Mouse (Mus musculus) kidney, postnatal 10 days (tissue): Measurements from ENCODE around the gene Tmem165.

ENCODE experiments used
- DNase-seq: peaks from one replicate; pipeline ENCODE4 v3.0.0; 2021; ENCODE audit warnings: mixed read lengths

Gene Tmem165

DNA sequence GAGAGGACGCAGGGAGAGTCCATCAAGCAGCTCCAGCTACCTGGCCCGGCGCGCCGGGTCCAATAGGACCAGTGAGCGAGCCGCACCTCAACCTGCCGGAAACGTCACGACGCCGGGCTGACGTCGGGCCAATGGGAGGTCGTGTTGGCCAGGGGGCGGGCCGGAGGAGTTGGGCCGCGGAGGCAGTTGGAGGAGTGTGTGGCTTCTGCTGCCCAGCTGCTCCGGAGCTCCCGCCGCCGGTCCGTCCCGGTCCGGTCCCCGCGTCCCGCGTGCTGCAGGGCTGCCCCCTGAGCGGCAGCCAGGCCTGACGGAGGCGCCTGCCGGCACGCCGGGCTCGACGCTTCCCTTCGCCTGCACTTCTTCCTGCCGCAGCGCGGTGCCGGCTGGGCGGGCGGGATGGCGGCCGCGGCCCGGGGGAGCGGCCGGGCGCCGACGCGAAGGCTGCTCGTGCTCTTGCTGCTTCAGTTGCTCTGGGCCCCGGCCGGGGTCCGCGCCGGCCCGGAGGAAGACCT lies at the start of gene Tmem165:
Tmem165 (plus strand) TSS at position 131 of the 512 bp plus-strand sequence.
- peak; percentile 97 for DNase-seq

DNA sequence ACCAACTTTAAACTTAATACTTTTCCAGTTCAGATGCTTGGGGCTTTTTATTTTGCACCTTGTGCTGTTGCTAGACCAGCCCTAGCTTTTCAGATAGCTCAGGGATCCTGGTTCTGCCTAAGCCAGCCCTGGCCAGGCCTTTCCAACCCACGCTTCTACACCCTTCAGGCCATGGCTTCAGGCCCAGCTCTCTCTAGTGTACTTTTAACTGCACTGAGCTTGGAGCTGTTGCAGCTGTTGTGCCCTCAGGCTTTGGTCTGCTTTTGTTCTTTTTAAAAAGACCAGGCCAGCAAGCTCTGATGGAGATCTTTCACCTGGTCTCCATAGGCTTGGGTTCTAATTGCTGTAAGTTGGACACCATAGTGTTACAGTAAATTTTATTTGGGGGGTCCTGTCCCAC lies 48.0 kb upstream of the Tmem165 start:
- DNase-seq, result peak; percentile 69

DNA sequence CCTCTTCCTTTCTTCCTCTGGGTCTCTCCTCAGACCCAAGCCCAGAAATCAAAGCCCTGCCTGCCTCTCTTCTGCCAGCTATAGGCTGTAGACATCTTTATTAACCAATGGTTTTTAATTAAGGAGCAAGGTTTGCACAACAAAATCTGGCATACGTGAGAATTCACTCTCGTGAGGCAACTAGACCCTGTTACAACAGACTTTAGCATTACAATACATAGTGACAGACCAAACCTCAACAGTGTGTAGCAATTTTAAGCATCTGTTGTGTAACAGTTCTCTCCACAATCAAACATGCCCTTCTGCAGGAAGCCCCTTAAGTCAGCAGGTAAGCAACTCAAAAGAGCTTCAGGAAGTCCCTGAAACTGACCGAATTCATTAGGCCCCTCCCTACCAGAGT lies 47.4 kb upstream of the Tmem165 start:
- no peak for DNase-seq

DNA sequence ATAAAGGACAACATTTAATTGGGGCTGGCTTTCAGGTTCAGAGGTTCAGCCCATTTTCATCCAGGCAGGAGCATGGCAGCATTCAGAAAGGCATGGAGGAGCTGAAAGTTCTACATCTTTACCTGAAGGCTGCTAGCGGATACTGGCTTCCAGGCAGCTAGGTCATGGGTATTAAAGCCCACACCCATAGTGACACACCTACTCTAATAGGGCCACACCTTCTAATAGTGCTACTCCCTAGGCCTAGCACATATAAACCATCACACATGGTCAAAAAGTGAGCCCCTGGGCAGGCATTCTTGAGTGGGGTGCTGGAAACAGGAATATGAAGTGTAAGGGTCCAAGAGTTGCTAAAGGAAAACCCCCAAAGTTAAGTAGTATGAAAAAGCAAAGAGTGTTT lies 46.1 kb upstream of the Tmem165 start:
- DNase-seq, result no peak

DNA sequence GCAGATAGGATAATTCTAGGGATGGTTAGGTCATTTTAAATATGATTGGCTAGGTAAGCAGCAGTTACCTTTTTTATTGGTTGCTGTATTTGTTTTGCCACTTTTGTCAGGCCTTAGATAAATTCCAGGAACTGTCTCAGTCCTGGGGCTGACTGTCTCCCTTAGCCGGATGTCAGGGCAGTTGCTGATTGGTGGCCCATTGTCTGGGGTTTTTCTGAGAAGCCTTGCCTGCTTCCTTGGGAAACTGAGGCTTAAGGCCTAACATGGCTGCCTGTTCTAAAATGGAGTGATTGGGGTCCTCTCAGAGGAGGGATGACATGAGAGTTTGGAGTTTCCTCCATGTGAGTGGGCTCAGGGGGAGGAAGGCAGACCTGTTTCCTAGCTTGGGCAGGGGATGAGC lies 45.6 kb upstream of the Tmem165 start:
- no peak for DNase-seq

DNA sequence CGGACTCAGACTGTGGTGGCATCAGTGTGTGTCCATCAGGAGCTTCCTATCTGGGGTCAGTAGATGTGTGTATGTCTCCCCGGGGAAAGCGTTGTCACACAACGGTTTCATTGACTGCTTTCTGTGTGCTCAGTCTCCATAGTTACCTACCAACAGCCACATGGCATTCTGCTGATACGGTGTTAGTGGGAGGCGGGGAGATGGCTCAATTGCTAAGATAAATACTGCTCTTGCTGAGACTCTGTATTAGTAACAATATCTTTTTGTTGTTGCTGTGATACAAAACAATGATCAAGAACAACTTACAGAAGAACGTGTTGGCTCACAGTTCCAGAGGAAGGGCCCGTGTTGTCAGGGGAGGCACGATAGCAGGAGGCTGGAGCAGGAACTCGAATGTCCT lies 45.2 kb upstream of the Tmem165 start:
- no peak for DNase-seq

DNA sequence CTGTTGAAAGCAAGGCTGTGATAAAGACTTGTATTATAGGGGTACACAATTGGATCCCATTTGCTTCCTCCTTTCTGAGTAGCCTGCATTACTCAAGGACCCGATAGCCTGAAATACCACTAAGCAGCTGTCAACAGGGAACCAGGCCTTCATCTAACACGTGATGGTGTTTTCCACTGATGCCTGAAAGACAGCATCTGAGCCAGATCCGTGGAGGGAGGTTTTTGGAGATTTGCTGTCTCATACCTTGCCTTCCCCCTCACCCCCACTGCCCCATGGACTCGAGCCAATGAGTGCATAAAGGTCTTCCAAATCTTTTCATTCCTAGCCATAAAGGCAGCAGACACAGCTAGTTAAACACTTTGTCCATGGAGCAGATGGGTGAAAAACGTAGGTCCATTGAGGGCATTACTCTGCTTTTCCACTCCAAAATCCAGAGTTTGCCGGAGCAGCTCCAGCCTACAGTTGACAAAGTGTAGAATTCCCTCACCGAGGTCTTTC lies 44.5 kb upstream of the Tmem165 start:
- DNase-seq, result peak; percentile 26

DNA sequence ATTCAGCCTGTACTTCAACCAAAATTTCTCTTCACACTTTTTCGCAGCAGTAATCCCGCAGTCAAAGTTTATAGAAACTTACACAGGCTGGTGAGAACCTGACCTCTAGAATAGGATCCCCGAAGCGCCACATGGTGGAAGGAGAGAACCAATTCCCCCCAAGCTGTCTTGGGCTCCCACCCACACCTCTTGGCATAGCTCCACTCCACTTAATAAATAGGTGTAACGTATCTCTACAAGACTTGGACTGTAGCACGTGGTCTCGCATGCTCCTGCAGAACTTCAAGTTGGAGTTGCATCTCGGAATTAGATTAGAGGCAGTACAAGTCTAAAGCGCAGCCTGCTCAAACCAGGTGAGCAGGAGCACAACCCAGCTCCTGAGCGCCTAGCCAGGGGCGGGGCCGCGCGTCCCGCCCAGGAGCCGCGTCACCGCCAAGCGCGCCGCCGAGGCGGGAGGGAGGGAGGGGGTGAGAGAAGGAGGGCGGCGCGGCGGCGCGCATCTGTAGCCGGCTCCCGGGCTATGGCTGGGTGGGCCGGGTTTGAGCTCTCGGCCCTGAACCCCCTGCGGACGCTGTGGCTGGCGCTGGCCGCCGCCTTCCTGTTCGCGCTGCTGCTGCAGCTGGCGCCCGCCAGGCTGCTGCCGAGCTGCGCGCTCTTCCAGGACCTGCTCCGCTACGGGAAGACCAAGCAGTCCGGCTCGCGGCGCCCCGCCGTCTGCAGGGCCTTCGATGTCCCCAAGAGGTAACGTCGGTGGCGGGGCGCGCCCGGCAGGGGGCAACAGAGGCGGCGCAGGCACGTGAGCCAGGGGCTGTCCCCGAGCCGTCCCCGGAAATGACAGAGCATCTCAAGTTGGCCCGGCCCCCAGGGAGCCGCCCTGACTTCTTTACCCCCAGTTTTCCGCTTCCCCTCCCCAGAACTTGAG lies 43.6 kb upstream of the Tmem165 start, which contains the start of gene Srd5a3:
Srd5a3 (plus strand) TSS at position 464 of the 922 bp plus-strand sequence.
- peak; percentile 98 for DNase-seq

DNA sequence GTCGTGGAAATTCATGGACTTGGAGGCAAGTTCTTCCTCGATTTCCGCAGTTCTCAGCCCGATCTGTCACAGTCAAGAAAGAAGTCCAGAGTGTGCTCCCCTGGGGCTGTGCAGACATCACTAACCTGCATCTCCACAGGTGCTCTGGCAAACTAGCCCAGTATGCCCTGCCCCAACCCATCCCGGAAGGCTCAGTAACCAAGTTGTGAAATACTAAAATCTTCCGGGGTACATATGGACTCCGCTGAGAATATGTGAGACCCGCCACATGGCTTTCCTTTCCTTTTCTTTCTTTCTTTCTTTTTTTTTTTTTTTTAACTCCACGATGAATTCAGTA lies 43.0 kb upstream of the Tmem165 start:
- no peak for DNase-seq

DNA sequence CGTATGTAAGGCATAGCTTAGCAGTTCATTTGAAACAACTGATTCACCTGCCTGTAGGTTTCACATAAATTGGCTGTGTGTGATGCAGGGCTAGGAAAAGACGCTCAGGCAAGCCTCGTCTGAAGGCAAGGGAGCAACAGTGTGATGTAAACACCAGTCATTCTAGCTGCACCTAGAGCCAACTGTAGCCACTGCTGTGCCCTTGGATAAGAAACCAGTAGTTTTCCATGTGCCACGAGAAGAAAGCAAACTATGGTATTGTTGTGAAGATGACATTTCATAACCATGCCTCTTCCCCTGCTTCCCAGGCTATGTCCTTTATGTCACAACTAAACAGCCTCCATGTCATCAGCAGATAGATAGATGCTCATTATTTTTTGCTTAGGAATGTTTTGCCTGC lies 40.3 kb upstream of the Tmem165 start:
- no peak for DNase-seq

DNA sequence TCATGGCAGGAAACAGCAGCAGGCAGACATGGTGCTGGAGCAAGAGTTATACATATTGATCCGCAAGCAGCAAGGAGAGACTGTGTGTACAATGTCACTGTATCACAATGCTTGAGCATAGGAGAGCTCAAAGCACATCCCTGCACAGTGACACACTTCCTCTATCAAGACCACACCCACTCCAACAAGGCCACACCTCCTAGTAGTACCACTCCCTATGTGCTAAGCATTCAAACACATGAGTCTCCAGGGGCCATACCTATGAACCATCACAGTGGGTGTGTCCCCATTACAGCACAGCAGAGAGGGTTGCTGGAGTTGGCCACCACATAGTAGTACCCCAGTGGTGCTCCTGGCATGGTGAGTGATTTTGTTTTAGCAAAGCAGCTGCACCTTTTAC lies 37.3 kb upstream of the Tmem165 start:
- no peak for DNase-seq

DNA sequence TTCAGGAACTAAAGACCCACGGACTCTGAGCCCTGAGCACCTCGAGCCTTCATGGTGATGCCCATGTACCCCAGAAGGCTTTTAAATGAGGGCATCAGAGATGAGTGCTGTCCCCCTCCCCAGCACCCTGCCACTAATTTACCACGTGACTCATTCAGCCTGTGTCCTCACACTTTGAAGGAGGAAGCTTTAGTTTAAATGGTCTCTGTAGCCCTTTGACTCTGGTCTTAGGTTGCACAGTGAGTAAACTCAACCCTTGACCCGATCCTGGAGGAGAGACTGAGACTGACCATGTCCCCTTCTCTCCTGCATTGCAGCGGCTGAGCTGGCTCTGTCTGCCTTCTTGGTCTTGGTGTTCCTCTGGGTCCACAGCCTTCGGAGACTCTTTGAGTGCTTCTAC lies 34.2 kb upstream of the Tmem165 start:
- DNase-seq, result no peak

DNA sequence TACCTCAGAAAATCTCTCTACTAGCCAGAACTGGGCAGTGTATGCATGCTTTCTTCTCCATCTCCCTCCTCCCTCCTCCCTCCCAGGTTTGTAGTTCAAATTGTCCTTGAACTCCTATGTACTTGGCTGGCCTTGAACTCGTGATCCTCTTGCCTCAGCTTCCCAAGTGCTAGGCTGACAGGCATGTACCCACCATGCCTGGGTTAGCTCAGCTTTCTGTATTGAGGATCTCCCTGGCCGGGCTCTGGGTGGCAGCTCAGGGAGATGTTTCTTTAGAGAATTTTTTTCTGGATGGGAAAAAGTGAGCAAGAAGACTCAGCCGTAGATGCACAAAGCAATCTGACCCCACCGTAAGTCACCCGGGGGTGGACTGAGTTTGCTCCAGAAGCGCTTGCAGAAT lies 30.7 kb upstream of the Tmem165 start:
- no peak for DNase-seq

DNA sequence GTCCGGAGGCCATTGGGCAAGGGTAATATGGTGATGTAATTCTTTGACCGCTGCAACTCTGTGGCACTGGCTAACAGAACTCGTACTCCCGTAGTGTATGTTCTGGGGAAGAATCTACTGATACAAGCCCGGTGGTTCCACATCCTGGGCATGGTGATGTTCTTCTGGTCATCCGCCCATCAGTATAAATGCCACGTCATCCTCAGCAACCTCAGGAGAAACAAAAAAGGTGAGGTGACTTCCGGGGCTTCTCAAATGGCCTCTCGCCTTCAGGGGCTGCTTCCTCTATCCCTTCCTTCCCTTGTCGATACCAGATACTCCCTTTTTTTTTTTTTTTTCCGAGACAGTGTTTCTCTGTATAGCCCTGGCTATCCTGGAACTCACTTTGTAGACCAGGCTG lies 30.2 kb upstream of the Tmem165 start:
- no peak for DNase-seq

DNA sequence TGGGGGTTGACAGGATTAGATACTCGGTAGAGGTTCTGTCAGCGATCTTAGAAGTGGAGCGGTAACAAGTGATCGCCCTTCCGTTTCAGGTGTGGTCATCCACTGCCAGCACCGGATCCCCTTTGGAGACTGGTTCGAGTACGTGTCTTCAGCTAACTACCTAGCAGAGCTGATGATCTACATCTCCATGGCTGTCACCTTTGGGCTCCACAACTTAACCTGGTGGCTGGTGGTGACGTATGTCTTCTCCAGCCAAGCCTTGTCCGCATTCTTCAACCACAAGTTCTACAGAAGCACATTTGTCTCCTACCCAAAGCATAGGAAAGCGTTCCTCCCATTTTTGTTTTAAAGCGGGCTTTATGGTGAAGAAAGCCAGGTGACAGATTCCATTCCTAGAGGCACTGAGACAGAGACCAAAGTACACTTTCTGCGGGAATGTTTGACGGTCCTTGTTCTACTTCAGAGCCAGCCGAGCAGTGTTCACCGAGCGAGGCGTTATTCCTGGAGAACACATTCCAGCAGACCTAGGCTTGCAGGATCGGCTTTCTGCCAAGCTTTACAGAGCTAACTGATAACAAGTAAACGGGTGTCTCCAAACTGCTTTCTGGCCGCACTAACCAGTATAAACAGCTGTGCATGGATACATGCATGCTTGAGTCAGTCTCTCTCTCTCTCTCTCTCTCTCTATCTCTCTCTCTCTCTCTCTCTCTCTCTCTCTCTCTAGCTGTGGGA lies 29.1 kb upstream of the Tmem165 start:
- peak; percentile 26 for DNase-seq

DNA sequence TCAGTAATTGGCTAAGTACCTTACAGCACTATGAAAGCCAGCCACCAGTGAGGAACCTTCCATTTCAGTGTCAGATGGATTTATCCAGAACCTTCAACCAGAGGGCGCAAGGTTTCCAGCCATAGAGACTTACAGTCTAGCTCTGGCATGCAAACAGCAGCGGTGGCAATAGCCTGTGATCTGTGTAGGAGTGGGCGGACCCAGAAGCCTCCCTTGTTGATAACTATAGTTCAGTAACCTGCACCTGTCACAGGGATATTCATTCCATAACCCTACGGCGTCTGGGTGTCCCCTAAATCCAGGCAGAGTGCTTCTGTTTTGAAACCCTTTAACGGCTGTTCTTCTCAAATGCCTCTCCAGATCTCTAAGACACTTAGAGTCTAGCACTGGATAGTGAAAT lies 24.1 kb upstream of the Tmem165 start:
- DNase-seq, result no peak

DNA sequence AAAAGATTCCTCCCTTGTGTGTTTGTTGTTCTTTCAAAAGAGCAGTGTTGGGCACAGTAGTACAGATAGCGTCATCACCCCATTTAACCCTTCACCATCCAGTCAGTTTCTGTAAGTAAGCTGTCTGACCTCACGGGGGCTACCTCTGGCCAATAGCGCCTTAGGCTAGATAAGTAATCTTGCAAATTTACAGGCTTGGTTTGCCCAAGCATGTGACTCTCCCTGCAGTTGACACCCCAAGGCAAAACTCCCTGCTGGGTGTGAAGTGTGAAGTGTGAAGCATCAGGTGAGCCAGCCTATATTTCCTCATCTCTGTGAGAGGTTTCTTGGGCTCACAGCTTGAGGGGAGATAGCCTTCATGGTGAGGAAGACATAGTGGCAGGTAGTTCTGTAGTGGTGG lies 23.6 kb upstream of the Tmem165 start:
- no peak for DNase-seq

DNA sequence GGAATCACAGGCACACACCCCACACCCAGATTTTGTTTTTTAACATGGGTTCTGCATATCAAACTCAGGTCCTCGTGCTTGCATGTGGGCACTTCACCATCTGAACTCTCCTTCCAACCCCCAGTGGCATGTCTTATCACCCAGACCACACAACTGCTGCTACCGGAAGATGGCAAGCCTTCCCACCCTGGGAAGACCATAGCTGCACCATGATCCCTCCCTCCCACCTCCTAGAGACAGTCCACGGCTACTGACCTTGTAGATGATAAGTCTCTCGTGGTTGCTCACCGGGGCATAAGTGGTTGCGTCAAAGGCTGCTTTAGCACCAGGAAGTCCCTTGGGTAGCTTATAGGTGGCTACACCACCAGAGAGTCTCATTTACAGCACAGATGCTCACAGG lies 22.2 kb upstream of the Tmem165 start:
- DNase-seq, result no peak

DNA sequence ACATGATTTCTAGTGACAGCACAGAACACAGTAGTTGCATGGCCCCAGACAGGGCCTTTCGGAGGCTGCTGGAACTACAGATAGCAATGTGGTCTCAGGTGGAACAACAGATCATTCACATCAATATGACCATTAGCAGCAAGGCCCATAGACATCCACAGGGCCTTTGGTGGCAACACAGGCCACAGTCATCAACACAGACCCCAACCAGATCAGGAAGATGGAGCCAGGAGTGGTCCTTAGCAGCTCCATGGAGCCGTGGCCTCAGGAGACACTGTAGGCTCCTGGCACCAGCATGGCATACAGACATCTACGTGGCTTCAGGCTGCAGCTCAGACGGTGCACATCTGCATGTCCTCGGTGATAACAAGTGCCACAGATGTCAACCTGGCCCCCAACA lies 20.8 kb upstream of the Tmem165 start:
- peak; percentile 1 for DNase-seq

DNA sequence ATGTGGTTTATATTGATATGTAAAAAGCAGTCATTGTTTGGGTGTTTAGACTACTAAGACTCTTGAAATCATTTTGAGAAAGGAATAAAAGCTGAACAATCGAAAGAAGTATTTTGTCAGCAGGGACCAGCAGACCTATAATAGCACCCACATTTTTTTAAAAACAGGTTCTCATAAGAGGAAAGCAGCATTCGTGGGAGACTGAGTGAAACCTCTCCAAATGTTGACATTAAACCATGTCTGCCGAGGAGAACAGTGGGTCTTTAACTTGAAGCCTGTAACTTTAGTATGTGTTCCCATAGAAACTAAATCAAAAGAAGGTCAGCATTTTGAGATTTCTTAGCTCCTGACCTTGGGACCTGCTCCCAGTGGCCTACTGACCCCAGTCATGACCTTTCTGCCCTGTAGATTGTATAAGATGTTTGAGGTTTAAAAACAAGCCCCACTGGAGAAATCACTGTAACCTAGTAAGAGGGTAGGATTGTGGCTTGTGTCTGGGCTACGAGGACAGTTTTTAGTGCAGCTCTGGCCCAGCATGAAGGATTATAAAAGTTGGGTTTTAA lies 19.8 kb upstream of the Tmem165 start:
- no peak for DNase-seq

DNA sequence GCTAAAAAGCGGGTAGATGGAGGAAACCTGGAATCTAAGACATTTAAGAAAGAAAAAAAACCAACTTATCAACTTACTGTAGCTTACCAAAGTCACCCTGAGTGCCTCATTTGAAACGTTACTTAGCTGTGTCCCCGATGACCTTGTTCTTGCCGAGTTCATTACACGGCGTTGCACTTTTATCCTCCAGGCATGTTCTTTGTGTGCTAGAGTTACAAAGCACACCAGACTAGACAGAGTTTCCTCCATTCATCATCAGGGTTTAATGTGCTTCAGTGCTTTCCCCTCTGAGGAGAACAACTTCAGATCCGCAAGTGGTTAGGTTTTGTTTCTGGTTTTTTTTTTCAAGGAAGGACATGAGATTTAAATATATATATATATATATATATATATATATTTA lies 18.9 kb upstream of the Tmem165 start:
- DNase-seq, result no peak

DNA sequence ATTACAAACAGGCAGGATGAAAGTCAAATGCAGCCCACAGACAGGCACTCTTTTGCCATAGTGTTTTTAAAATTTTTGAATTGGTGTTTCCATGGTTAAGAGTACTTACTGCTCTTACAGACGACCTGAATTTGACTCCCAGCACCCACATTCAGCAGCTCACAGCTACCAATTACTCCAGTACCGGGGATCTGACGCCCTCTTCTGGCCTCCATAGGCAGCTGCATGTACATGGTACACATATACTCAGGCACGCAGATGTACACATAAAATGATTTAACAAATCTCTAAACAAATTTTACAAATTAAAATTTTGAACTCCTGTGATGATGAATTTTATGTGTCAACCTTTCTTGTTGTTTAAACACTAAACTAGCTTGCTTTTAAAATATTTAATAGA lies 13.2 kb upstream of the Tmem165 start:
- no peak for DNase-seq

DNA sequence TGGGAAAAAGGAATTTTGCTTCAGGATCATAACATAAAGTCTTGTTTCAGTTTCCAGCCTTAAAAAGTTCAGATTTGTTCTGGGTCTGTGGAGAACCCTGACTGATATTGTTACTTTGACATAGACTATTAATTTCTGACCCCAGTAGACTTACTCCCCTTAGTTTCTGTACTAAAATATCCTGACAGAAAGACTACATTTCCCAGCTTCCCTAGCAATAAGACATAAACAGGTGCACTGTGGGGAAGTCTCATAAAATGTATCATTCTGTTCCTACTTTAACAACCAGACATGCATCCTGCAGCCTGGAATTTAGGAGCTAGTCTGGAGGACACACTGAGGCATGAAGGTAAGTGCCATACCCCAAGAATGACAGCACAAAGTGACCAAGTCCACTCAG lies 12.6 kb upstream of the Tmem165 start:
- DNase-seq, result no peak

DNA sequence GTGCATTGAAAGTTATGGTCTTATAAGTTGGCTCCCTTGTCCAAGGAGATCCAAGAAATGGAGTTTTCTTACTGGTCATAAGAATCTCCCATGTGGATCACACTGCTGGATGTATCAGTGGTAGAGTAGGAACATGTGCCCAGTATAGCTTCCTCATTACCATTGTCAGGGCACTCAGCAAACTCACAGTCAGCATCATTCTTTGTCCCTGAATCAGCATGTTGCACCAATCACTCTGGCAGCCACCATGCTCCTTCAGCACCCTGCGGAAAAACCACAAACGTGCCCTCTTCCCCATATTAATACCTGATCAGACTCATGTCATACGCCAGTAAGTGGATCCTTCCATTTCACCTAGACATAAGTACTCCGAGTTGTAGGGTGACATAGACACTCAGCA lies 8.6 kb upstream of the Tmem165 start:
- DNase-seq, result no peak
